ENCODE assay signal across 23 mouse cellular contexts in genomic region chr5:148588987-148589386, GRCm38 (mm10). TPM values are rescaled to one million over a fixed set of nuclear protein-coding genes. Genes with fewer than 3 reads are reported as not detected.
DNase-seq lines count a peak whose midpoint lies in the region; ATAC-seq and TF ChIP-seq lines count a peak whose summit lies in the region.
"Had no signal": no experiment of that assay in that cellular context is flagged by ENCODE, and none has a peak within 500 bp of the region (broad histone marks: within the 10 kb centered on the region; RNA-seq: fewer than 3 reads in every experiment).

No protein-coding gene starts in this region.

- no peak overlapping the region for H3K4me2 ChIP-seq in hindbrain, embryonic 12.5 days (replicated peaks)
- H3K4me2 ChIP-seq in hindbrain, postnatal 0 days (ENCODE audit: low read depth, low read length) = no peak overlapping the region
- H3K4me2 ChIP-seq: embryonic facial prominence, embryonic 13.5 days; embryonic facial prominence, embryonic 15.5 days; forebrain, embryonic 12.5 days had no signal

- TF ChIP-seq POLR2A in testis, adult 2 months (IDR thresholded peaks at IDR 0.05; ENCODE audit: control insufficient read depth, low read depth, low read length) = no peak

- ATAC-seq in hindbrain, embryonic 12.5 days (ENCODE audit: low FRiP score) = 0 out of 2 replicates have a peak, but pooled peaks have one; percentile 16
- no peak for ATAC-seq in hindbrain, postnatal 0 days
- ATAC-seq: activated CD4-positive, CD25-positive, alpha-beta regulatory T cell, adult 4 months; forebrain, embryonic 14.5 days; forebrain, embryonic 16.5 days; Patski had no signal

- no peak overlapping the region for H3K9ac ChIP-seq in hindbrain, embryonic 12.5 days
- H3K9ac ChIP-seq in hindbrain, postnatal 0 days (replicated peaks; ENCODE audit: low read length) = no peak overlapping the region
- H3K9ac ChIP-seq: embryonic facial prominence, embryonic 13.5 days; embryonic facial prominence, embryonic 15.5 days; forebrain, embryonic 12.5 days had no signal

- 66% methylated on average over 3 of the region's 3 CpGs for WGBS in hindbrain, embryonic 12.5 days
- 47% methylated on average over 3 of the region's 3 CpGs for WGBS in hindbrain, postnatal 0 days
- 71% methylated on average over 3 of the region's 3 CpGs for WGBS in embryonic facial prominence, embryonic 10.5 days

- H3K27me3 ChIP-seq in hindbrain, embryonic 12.5 days = no peaks in the 10 kb centered on the region
- no peaks in the 10 kb centered on the region for H3K27me3 ChIP-seq in hindbrain, postnatal 0 days (ENCODE audit: insufficient read depth, low read length)
- no peaks in the 10 kb centered on the region for H3K27me3 ChIP-seq in testis, adult 2 months (ENCODE audit: control insufficient read depth, insufficient read depth, low read length)
- H3K27me3 ChIP-seq in embryonic facial prominence, embryonic 10.5 days (replicated peaks; ENCODE audit: low read depth, poor library complexity, severe bottlenecking) = no peaks in the 10 kb centered on the region
- H3K27me3 ChIP-seq: embryonic facial prominence, embryonic 15.5 days; forebrain, embryonic 12.5 days; Patski had no signal

- peaks cover 21% of the 10 kb centered on the region for H3K4me1 ChIP-seq in hindbrain, embryonic 12.5 days
- no peaks in the 10 kb centered on the region for H3K4me1 ChIP-seq in hindbrain, postnatal 0 days (ENCODE audit: insufficient read depth, low read length)
- H3K4me1 ChIP-seq in testis, adult 2 months (ENCODE audit: control insufficient read depth, insufficient read depth, low read length) = peaks cover 5% of the 10 kb centered on the region
- peaks cover 55% of the 10 kb centered on the region for H3K4me1 ChIP-seq in embryonic facial prominence, embryonic 10.5 days

- H3K27ac ChIP-seq in hindbrain, embryonic 12.5 days = no peak overlapping the region
- H3K27ac ChIP-seq in hindbrain, postnatal 0 days = no peak overlapping the region
- no peak overlapping the region for H3K27ac ChIP-seq in testis, adult 2 months (ENCODE audit: control insufficient read depth, insufficient read depth, low read depth, low read length)
- H3K27ac ChIP-seq in embryonic facial prominence, embryonic 10.5 days (replicated peaks) = peak overlapping the region; percentile 2; the same call in 1 of the 2 replicates
- H3K27ac ChIP-seq: embryonic facial prominence, embryonic 13.5 days; embryonic facial prominence, embryonic 15.5 days; forebrain, embryonic 12.5 days had no signal

- TF ChIP-seq CTCF in hindbrain, postnatal 0 days (IDR thresholded peaks at IDR 0.05; ENCODE audit: low read depth) = no peak
- TF ChIP-seq CTCF in testis, adult 2 months (IDR thresholded peaks at IDR 0.05; ENCODE audit: control insufficient read depth, insufficient read depth, insufficient replicate concordance, low read depth, low read length) = no peak

- H3K36me3 ChIP-seq in hindbrain, embryonic 12.5 days = no peaks in the 10 kb centered on the region
- H3K36me3 ChIP-seq in hindbrain, postnatal 0 days (ENCODE audit: insufficient read depth, low read length) = no peaks in the 10 kb centered on the region
- no peaks in the 10 kb centered on the region for H3K36me3 ChIP-seq in testis, adult 2 months (ENCODE audit: control insufficient read depth, insufficient read depth, low read length)
- H3K36me3 ChIP-seq in embryonic facial prominence, embryonic 10.5 days (replicated peaks) = no peaks in the 10 kb centered on the region
- H3K36me3 ChIP-seq: embryonic facial prominence, embryonic 13.5 days; embryonic facial prominence, embryonic 15.5 days; forebrain, embryonic 10.5 days; forebrain, embryonic 12.5 days had no signal

- H3K4me3 ChIP-seq in hindbrain, embryonic 12.5 days = no peak overlapping the region
- H3K4me3 ChIP-seq in hindbrain, postnatal 0 days (ENCODE audit: low read length) = no peak overlapping the region
- peak overlapping the region; percentile 76 for H3K4me3 ChIP-seq in testis, adult 2 months (ENCODE audit: control insufficient read depth, low read depth, low read length)
- no peak overlapping the region for H3K4me3 ChIP-seq in embryonic facial prominence, embryonic 10.5 days
- H3K4me3 ChIP-seq: embryonic facial prominence, embryonic 13.5 days; embryonic facial prominence, embryonic 15.5 days; erythroblast, embryonic 14.5 days; forebrain, embryonic 10.5 days; forebrain, embryonic 12.5 days had no signal

- 0 out of 2 replicates have a peak, but pooled peaks cover under 1% of the 10 kb centered on the region for H3K9me3 ChIP-seq in hindbrain, embryonic 12.5 days (replicated peaks)
- no peaks in the 10 kb centered on the region for H3K9me3 ChIP-seq in hindbrain, postnatal 0 days (ENCODE audit: low read length)
- H3K9me3 ChIP-seq in embryonic facial prominence, embryonic 10.5 days = 0 out of 2 replicates have a peak, but pooled peaks cover 4% of the 10 kb centered on the region
- H3K9me3 ChIP-seq: embryonic facial prominence, embryonic 15.5 days had no signal

- DNase-seq in hindbrain, postnatal 0 days (ENCODE audit: low spot score) = no peak
- DNase-seq in testis, postnatal 10 days (ENCODE audit: low spot score) = no peak
- DNase-seq in embryonic facial prominence, embryonic 10.5 days (ENCODE audit: low spot score) = no peak
- DNase-seq in urinary bladder, postnatal 36 days (ENCODE audit: low spot score in 2 of 2) = no peak
- DNase-seq: adrenal gland, adult 8-10 months; adrenal gland, postnatal 14 days; adrenal gland, postnatal 36 days; cerebellum, adult 11-12 months; cerebellum, adult 2 months; cerebellum, adult 9-10 months; cerebellum, postnatal 10 days; cerebellum, postnatal 25 days had no signal

RNA-seq across cellular contexts. Expression of gene Ubl3, which starts 36.4 kb away (rescaled TPM):
- 93.4 and 107 TPM in 2 replicates for polyA plus RNA-seq in hindbrain, embryonic 12.5 days (2016; fragmentation: Nextera tagmentation; extraction: Ambion mirVana)
- 155 and 157 TPM in 2 replicates for total RNA-seq in hindbrain, postnatal 0 days (2014; rRNA removed)
- polyA plus RNA-seq in hindbrain, postnatal 0 days (2015; fragmentation: Nextera tagmentation; extraction: Ambion mirVana) = 108 and 115 TPM in 2 replicates
- polyA plus RNA-seq in testis, adult 2 months (2012; rRNA removed) = 176 and 180 TPM in 2 replicates
- 55.4 and 56.3 TPM in 2 replicates for polyA plus RNA-seq in embryonic facial prominence, embryonic 10.5 days (2016; fragmentation: Nextera tagmentation; extraction: Ambion mirVana)
